Mouse (Mus musculus) B cell, adult 2 months (primary cell): Measurements from ENCODE around the gene Slc35f6.
"Not testable (repeated sequence)": the region's sequence is repeated elsewhere in the genome, so short reads cannot be mapped to it uniquely, and the experiment has no call there.

Source experiments
- DNase-seq, 2 experiments: peaks; one replicate each; pipeline ENCODE4 v3.0.0; 2022

Gene Slc35f6

GRCm38 (mm10) chr5:30660813-30661212, 13.1 kb downstream of the Slc35f6 start:
- no peak for DNase-seq

- no peak for DNase-seq
Observed at GRCm38 (mm10) chr5:30665360-30665759, 17.6 kb downstream of the Slc35f6 start.

GRCm38 (mm10) chr5:30665968-30666367, 18.2 kb downstream of the Slc35f6 start:
- DNase-seq = peak in 1 of 2 experiments; percentile 44

GRCm38 (mm10) chr5:30666391-30667195, 18.9 kb downstream of the Slc35f6 start, which contains the start of gene Cenpa:
Gene Cenpa, plus strand, starts transcription at chr5:30666777.
- peak; percentile 86 to 89 for DNase-seq

GRCm38 (mm10) chr5:30667215-30667614, 19.5 kb downstream of the Slc35f6 start:
- DNase-seq = peak in 1 of 2 experiments; percentile 39

GRCm38 (mm10) chr5:30667686-30668085, 20.0 kb downstream of the Slc35f6 start:
- DNase-seq = no peak

GRCm38 (mm10) chr5:30668637-30669495, 21.1 kb downstream of the Slc35f6 start:
- DNase-seq = peak in 1 of 2 experiments; percentile 37

- no peak for DNase-seq
Observed at GRCm38 (mm10) chr5:30669496-30669830, 21.7 kb downstream of the Slc35f6 start.

- DNase-seq = no peak
Observed at GRCm38 (mm10) chr5:30670091-30670490, 22.4 kb downstream of the Slc35f6 start.

GRCm38 (mm10) chr5:30674001-30674400, 26.3 kb downstream of the Slc35f6 start:
- DNase-seq = no peak

- no peak for DNase-seq
Observed at GRCm38 (mm10) chr5:30676800-30677199, 29.1 kb downstream of the Slc35f6 start.

GRCm38 (mm10) chr5:30678069-30678468, 30.3 kb downstream of the Slc35f6 start:
- not testable (repeated sequence) for DNase-seq

- no peak for DNase-seq
Observed at GRCm38 (mm10) chr5:30678722-30679296, 31.1 kb downstream of the Slc35f6 start.

GRCm38 (mm10) chr5:30679593-30679992, 31.9 kb downstream of the Slc35f6 start:
- no peak for DNase-seq

GRCm38 (mm10) chr5:30681970-30682369, 34.2 kb downstream of the Slc35f6 start:
- DNase-seq = no peak

GRCm38 (mm10) chr5:30682967-30683600, 35.4 kb downstream of the Slc35f6 start:
- peak in 1 of 2 experiments; percentile 34 for DNase-seq

- peak in 1 of 2 experiments; percentile 42 for DNase-seq
Observed at GRCm38 (mm10) chr5:30683993-30684392, 36.3 kb downstream of the Slc35f6 start.

- DNase-seq = no peak
Observed at GRCm38 (mm10) chr5:30686781-30687180, 39.0 kb downstream of the Slc35f6 start.

GRCm38 (mm10) chr5:30700361-30701000, 52.7 kb downstream of the Slc35f6 start:
- no peak for DNase-seq

GRCm38 (mm10) chr5:30701373-30701772, 53.6 kb downstream of the Slc35f6 start:
- DNase-seq = not testable (repeated sequence)

- DNase-seq = no peak
Observed at GRCm38 (mm10) chr5:30701866-30702265, 54.1 kb downstream of the Slc35f6 start.
